Mouse (Mus musculus) limb, embryonic 13.5 days (tissue): ENCODE results near the gene Galnt15. TPM values are rescaled to one million over a fixed set of nuclear protein-coding genes. Genes with fewer than 3 reads are reported as not detected.

Experiments
- ATAC-seq: fragments of 200-750 bp; cut with Nextera tagmentation; 2 replicates; pipeline ENCODE4 v1.8.0; 2017; ENCODE audit warnings: low read depth, moderate number of reproducible peaks, moderate TSS enrichment; ENCODE audit not compliant: low FRiP score
- H3K27ac ChIP-seq: fragments of 300-500 bp; sonication (generic); 2 replicates; pipeline ENCODE4 v1.5.1; 2015; ENCODE audit warnings: inconsistent platforms, mild to moderate bottlenecking, moderate library complexity
- H3K27me3 ChIP-seq: fragments of 300-500 bp; sonication (generic); 2 replicates; pipeline ENCODE4 v1.6.1; 2015; ENCODE audit warnings: mild to moderate bottlenecking, inconsistent platforms
- H3K36me3 ChIP-seq: fragments of 300-500 bp; sonication (generic); 2 replicates; pipeline ENCODE4 v1.6.1; 2015; ENCODE audit warnings: inconsistent platforms, mild to moderate bottlenecking, moderate library complexity
- H3K4me1 ChIP-seq: fragments of 300-500 bp; sonication (generic); 2 replicates; pipeline ENCODE4 v1.6.1; 2015; ENCODE audit warnings: inconsistent platforms
- H3K4me2 ChIP-seq: fragments of 300-500 bp; sonication (generic); replicated peaks from 2 replicates; pipeline ENCODE4 v1.6.1; 2015; ENCODE audit warnings: inconsistent platforms, mild to moderate bottlenecking, moderate library complexity
- H3K4me3 ChIP-seq: fragments of 300-500 bp; sonication (generic); 2 replicates; pipeline ENCODE4 v1.5.1; 2015; ENCODE audit warnings: moderate library complexity, mild to moderate bottlenecking, inconsistent platforms
- H3K9ac ChIP-seq: fragments of 300-500 bp; sonication (generic); 2 replicates; pipeline ENCODE4 v1.6.1; 2015; ENCODE audit warnings: mild to moderate bottlenecking, inconsistent platforms
- H3K9me3 ChIP-seq: fragments of 300-500 bp; sonication (generic); 2 replicates; pipeline ENCODE4 v1.6.1; 2016; ENCODE audit warnings: inconsistent platforms
- WGBS: fragments of 180-500 bp; shearing (Covaris S2); methylation state at CpG from one replicate; pipeline ENCODE4 v1.1.7; 2015; 5-methylcytosine and 5-hydroxymethylcytosine counted together
- polyA plus RNA-seq: library from polyadenylated mRNA; unstranded; fragments of >200 nt; fragmentation: Nextera tagmentation; extraction: Ambion mirVana; gene quantifications from 2 replicates; pipeline ENCODE4 v1.2.1, GENCODE M21; 2015

The Galnt15 gene
- polyA plus RNA-seq, 1 experiment from 2014 or later = 0.06 TPM

DNA sequence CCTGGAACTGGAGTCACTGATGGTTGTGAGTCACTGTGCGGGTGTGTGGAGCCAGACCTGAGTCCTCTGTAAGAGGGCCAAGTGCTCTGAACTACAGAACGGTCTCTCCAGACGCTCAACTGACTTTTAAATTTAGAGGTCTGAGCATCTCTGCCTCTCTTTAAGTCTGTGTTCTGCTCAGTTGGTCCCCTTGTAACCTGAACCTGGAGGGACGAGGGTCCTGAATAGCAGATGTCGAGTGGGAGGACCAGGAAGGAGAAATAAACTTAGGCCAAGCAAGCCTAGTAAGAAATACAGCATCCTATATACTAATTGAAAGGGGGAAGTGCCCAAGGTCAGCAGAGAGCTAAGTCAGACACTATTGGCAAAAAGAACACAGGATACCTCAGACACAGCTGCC lies 68.0 kb downstream of the Galnt15 start:
- Histone ChIP-seq H3K27me3 (no peaks in the 10 kb centered on the region), H3K4me2 (no peak overlapping the region), H3K9ac (no peak overlapping the region), H3K9me3 (no peaks in the 10 kb centered on the region), H3K36me3 (peaks cover 83% of the 10 kb centered on the region), H3K4me1 (no peaks in the 10 kb centered on the region), H3K4me3 (no peak overlapping the region), H3K27ac (no peak overlapping the region)
- WGBS = 61% methylated on average over 5 of the region's 5 CpGs
- ATAC-seq = no peak

DNA sequence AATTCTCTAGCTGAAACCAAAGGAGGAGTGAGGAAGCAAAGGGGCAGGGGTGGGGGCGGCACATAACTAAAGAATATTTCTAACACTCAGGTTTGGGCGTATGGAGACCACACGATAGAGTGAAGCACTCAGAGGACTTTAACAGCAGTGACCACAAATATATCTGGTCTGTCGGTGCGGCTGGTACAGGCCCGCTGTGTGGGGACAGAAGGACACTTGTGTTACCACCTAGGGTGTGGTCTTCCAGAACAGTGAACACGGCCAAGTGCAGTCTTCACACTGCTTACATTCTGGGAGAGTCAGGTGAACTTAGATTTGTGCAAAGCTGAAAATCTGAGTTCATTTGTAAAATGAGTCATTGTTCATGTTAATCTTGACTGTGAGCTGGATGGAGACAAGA lies 68.9 kb downstream of the Galnt15 start:
- no peak overlapping the region for H3K9ac ChIP-seq
- H3K36me3 ChIP-seq = peaks cover 84% of the 10 kb centered on the region
- no peaks in the 10 kb centered on the region for H3K4me1 ChIP-seq
- H3K27me3 ChIP-seq = no peaks in the 10 kb centered on the region
- no peaks in the 10 kb centered on the region for H3K9me3 ChIP-seq
- no peak overlapping the region for H3K27ac ChIP-seq
- no peak overlapping the region for H3K4me2 ChIP-seq
- WGBS = 91% methylated on average over 7 of the region's 7 CpGs
- ATAC-seq = no peak
- H3K4me3 ChIP-seq = no peak overlapping the region

GRCm38 (mm10) chr14:32098951-32099350 lies 70.2 kb downstream of the Galnt15 start:
- H3K36me3 ChIP-seq = peaks cover 79% of the 10 kb centered on the region
- H3K4me3 ChIP-seq = no peak overlapping the region

GRCm38 (mm10) chr14:32103556-32103955 lies 74.8 kb downstream of the Galnt15 start:
- no peak overlapping the region for H3K4me3 ChIP-seq
- H3K36me3 ChIP-seq = peaks cover 40% of the 10 kb centered on the region
- no peak overlapping the region for H3K27ac ChIP-seq
- WGBS = 81% methylated on average over 4 of the region's 4 CpGs
- no peaks in the 10 kb centered on the region for H3K27me3 ChIP-seq
- H3K9ac ChIP-seq = no peak overlapping the region
- H3K4me2 ChIP-seq = no peak overlapping the region
- no peaks in the 10 kb centered on the region for H3K9me3 ChIP-seq
- no peak for ATAC-seq
- H3K4me1 ChIP-seq = no peaks in the 10 kb centered on the region

More at GRCm38 (mm10) chr14:32098951-32099350, 70.2 kb downstream of the Galnt15 start:
- 89% methylated on average over 3 of the region's 3 CpGs for WGBS
- ATAC-seq = no peak
- no peak overlapping the region for H3K9ac ChIP-seq
- no peak overlapping the region for H3K27ac ChIP-seq
- no peaks in the 10 kb centered on the region for H3K4me1 ChIP-seq
- no peaks in the 10 kb centered on the region for H3K27me3 ChIP-seq
- H3K9me3 ChIP-seq = no peaks in the 10 kb centered on the region
- H3K4me2 ChIP-seq = no peak overlapping the region

DNA sequence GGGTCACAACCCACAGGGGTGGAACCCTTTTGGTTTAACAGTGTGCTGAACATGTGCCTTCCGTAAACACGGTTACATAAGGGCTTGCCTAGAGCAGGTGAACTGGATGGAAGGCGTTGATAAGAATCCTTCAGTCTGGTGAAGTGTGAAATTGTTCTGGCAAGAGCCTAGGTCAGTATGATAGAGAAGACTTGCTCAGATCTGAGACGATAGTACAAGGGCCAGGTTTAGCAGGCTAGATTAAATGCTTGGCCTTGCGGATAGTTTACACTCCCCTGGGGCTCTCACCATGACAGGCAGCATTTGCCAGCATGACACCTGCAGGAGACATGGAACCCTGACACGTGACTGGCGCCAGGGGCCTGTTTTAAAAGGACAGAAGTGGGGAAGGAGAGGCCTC lies 76.9 kb downstream of the Galnt15 start:
- WGBS = 64% methylated on average over 7 of the region's 7 CpGs
- no peak overlapping the region for H3K4me3 ChIP-seq
- no peak for ATAC-seq

GRCm38 (mm10) chr14:32106911-32107310 lies 78.1 kb downstream of the Galnt15 start:
- Histone ChIP-seq H3K27me3 (no peaks in the 10 kb centered on the region), H3K9me3 (no peaks in the 10 kb centered on the region), H3K4me3 (no peak overlapping the region), H3K4me1 (no peaks in the 10 kb centered on the region), H3K27ac (no peak overlapping the region), H3K36me3 (peaks cover 15% of the 10 kb centered on the region), H3K4me2 (no peak overlapping the region), H3K9ac (no peak overlapping the region)
- WGBS = 97% methylated on average over 4 of the region's 4 CpGs
- no peak for ATAC-seq

More for the DNA sequence above, 76.9 kb downstream of the Galnt15 start:
- H3K4me1 ChIP-seq = no peaks in the 10 kb centered on the region
- H3K36me3 ChIP-seq = peaks cover 19% of the 10 kb centered on the region
- H3K27ac ChIP-seq = no peak overlapping the region
- H3K4me2 ChIP-seq = no peak overlapping the region
- H3K27me3 ChIP-seq = no peaks in the 10 kb centered on the region
- no peaks in the 10 kb centered on the region for H3K9me3 ChIP-seq
- no peak overlapping the region for H3K9ac ChIP-seq

Other genes with a start within 250 kb of the Galnt15 start
- gene Ankrd28, start 198.3 kb upstream of the Galnt15 start, polyA plus RNA-seq = 8.0 and 9.6 TPM in 2 replicates
- 16.7 and 20.0 TPM in 2 replicates for gene Oxnad1, start 56.4 kb downstream of the Galnt15 start, polyA plus RNA-seq
- 86.9 and 88.2 TPM in 2 replicates for gene Dph3, start 56.7 kb downstream of the Galnt15 start, polyA plus RNA-seq
- gene Msmb, start 113.0 kb downstream of the Galnt15 start, polyA plus RNA-seq = not detected in 2 replicates
- gene Ncoa4, start 130.9 kb downstream of the Galnt15 start, polyA plus RNA-seq = 76.0 and 80.0 TPM in 2 replicates
- 285 and 295 TPM in 2 replicates for gene Timm23, start 172.9 kb downstream of the Galnt15 start, polyA plus RNA-seq
- gene Parg, start 173.0 kb downstream of the Galnt15 start, polyA plus RNA-seq = 48.1 and 49.5 TPM in 2 replicates